Mouse (Mus musculus): ENCODE measurements around the gene 5730596B20Rik. TPM values are rescaled to one million over a fixed set of nuclear protein-coding genes. Genes with fewer than 3 reads are reported as not detected.

Gene 5730596B20Rik
- total RNA-seq, 2 experiments from 2014 or later = not detected

GRCm38 (mm10) chr6:52213119-52213986 is 36.1 kb downstream of the 5730596B20Rik start, which contains the start of the genes Hoxa3 and Gm28308:
TSS of gene Hoxa3 (minus strand) at chr6:52213336.
TSS of gene Gm28308 (minus strand) at chr6:52213339.
- no peak for DNase-seq

- DNase-seq = no peak
Observed at GRCm38 (mm10) chr6:52214271-52214670, 37.0 kb downstream of the 5730596B20Rik start.

DNA sequence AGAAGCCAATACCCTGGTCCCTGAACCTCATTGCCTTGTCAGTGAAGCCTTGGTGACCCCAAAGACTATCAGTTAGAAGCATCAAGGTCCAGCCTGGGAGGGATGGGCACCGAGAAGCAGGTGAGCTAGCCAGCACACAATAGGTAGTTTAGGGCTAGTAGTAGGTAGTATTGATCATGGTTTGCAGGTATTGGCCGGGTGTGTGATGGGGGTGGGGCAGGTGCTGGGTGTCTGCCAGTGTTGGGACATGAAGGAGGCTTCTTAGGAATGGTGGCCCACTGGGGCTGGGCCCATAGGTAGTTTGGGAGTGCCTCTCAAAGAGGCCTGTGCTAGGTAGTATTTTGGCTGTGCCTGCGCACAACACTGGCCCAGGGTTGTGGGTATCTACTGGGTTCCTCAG is 37.8 kb downstream of the 5730596B20Rik start:
- DNase-seq = no peak

DNA sequence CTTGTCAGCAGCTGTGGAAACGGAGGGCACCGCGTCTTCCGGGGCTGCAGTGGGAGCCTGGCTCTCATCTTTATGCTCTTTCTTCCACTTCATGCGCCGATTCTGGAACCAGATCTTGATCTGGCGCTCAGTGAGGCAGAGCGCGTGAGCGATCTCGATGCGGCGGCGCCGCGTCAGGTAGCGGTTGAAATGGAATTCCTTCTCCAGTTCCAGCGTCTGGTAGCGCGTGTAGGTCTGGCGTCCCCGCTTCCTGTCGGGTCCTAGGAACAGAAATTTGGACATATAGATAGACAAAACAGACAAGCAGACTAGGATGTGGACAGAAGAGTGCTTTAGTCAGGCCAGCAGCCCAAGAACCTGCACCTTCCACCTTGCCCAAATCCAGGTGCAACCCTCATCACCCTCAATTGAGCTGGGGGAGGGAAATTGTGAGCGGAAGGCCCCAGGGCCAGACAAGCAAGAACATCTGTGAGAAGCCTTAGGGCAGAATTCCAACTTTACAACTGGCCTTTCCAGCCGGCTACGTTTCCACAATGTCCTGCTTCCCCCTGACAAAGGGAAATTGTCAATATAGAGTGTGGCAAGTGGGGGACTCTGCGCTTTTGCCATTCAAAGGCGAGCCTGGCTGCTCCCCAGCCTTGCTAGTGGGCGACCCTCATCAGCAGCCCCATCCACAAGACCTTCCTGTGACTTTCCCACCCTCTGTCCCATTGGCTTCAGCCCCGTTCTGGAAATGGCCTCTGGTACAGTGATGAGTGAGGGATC is 38.7 kb downstream of the 5730596B20Rik start:
- DNase-seq = no peak

- DNase-seq = no peak
Observed at GRCm38 (mm10) chr6:52216691-52217458, 39.6 kb downstream of the 5730596B20Rik start.

DNA sequence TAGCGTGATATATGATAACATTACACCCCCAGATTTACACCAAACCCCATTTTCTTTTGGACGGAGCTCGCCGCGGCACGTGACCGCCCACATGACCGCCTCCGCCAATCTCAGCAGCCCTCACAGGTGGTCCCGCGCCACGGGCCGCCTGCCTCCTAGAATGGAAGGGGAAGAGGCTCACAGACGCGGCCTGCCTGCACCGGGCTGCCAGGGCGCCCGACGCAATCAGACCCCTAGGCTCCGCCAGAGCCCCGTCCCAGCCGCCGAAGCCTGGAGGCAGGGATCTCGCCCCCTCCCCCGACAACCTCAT is 40.1 kb downstream of the 5730596B20Rik start:
- no peak for DNase-seq

- no peak for DNase-seq
Observed at GRCm38 (mm10) chr6:52217895-52218642, 40.8 kb downstream of the 5730596B20Rik start.

DNA sequence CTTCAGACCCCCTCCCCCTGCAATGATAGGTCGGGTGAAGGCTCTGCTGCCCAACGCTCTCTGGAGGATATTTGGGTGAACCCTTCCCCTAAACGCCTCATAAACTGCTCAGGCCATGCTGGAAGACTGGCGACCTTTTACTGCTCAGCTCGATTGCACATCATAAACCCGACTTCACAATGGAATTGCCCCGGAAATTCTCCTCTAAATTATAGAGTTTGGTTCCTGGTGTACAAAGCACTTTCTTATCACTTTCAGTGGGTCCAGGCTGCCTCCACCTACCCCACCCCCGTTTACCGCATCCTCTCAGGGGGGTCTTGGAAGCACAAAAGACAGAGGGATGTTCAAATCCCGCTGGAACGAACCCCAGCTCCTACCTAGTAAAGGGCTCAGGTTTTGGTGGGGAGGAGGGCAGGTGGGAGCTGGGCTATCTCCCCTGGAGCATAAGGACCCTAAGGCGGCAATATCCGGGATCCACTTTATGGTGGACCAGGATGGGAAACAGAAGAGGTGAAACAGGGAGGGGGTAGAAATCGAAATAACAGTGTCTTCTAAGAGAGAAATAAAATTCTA is 41.4 kb downstream of the 5730596B20Rik start:
- DNase-seq = no peak

DNA sequence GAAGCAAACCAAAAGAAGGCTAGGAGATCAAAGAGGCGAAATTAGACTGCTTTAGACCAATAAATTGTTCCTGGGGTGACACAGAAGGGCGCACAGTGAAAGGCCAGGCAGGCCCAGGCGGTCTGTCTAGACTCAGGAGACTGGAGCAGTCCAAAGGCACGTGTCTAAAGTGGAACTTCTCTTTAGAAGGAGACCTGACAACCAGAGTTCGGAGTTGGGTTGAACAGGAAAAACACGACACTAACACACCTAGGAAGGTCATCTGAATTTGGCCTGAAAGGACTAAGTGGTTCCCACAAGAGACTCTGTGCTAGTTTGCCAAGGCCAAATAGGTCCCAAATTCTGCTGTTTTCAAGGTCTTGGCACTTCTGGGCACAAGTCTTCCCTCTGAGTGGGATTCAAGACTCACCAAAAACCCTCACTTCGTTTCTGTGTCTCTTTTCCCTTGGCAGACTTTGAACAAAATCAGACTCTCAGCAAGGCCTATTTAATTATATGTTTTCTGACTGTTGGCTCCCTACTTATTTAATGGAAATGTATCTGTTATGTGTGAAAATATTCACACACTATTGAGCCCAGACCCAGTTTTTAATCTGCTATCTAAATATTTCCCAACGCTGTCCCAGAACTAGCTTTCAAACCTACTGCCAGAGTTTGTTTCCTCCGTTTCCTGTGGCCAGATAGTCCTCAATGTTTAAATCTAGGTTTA is 42.1 kb downstream of the 5730596B20Rik start:
- no peak for DNase-seq

DNA sequence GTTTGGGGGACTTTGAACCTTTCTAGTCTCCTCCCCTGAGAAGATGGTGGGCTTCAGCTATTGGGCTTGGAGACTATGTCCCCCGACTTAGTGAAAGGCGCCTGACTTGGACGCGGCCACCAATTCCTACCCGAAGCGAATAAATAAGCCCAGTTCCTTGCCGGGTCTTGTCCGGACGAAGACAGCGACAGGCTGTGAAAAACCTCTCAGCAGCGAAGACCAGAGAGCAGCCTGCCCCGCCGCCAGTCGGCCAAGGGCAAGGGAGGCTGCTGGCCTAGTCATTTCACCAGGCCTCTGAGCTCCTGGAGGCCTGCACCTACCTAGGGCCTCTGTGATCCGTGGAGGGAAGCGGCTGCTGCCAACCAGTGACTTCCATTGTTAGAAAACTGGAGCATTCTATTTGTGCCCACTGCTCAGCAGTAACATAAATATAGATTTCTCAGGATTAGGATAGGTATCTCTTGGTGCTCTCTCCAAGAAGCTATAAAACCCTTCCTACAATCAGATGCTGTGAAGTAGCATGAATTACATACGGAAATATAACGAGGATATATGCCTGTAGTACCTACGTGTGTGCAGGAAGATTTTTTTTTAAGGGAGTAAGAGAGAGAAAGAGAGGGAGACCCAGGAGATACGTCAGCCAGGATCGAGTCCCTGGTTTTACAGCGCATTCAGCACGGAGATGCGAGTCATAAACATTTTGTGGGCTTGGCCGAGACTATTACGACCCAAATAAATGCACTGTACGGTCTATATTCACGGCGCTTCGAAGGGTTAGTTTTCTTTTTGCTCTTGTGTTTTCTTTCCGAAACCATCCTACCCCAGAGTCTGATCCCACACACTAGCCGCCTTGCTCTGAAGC is 42.9 kb downstream of the 5730596B20Rik start:
- no peak for DNase-seq

DNA sequence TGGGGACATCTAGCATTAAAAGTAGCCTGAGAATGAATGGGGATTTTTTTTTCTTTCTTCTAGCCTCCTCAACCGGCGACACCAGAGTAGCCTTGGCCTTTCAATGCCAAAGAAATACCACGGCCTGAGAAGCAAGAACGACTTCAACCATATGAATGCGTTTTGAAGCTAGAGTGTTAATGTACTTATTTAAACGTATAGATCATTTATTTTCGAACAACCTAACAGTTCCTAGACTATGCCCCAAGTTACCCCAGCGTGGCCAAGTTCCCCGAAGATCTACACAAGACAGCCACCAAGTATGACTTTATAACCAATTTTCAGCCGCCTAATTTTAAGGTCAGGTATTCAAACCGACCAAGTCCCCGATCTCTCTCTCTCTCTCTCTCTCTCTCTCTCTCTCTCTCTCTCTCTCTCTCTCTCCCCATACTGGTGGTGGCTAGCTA is 43.6 kb downstream of the 5730596B20Rik start:
- no peak for DNase-seq

DNA sequence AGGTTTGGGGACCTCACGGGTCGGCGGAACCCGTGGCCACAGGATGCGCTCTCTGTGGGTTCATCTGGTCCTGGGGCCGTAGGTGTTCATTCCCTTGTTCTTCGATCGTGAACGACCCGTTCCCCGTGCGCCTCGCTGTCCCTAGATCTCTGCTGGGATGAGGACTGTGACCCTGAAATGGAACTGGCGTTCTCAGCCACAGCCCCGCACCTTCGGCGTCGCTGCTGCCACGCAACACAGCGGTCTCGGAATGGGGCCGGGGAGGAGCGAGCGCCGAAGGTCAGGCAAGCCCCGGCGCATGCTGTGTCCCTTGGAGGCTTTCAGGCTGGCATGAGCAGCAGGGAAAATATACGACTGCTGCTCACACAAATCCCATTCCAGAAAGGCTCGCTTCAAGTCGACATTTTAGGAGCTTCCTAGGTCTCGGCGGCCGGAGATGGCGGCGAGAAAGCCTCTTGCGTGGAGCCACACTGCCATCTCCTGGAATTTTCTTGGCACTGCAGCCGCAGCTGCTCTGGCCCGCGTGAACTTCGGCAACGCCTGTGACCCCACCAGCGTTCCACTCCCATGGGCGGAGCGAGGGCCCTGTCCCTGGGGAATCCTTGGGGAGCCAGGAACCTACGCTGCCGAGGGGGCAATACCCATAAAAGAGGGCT is 44.2 kb downstream of the 5730596B20Rik start, which contains the start of gene Hoxa7:
Hoxa7 (minus strand) TSS at position 518 of the 656 bp plus-strand sequence.
- DNase-seq = peak; percentile 77 to 82

GRCm38 (mm10) chr6:52221993-52222685 is 44.8 kb downstream of the 5730596B20Rik start:
- DNase-seq = no peak

DNA sequence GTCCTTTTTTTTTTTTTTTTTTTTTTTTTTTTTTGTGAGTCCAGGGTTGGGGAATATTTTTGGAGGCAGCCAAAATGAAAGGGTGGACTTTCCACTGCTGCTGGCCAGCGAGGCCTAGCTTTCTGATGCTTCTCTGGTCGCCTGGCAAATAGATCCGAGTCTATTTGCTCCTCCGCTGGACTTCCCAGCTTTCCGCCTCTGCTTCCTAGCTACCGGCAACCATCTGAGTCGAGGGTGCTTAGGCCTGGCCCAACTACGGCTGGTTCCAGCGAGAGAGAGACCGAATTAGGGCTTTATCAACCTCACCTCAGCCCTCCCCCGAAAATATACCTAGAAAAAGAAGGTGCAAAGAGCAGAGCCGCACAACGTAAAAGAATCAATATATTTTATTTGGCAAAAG is 45.4 kb downstream of the 5730596B20Rik start:
- no peak for DNase-seq

- DNase-seq = no peak
Observed at GRCm38 (mm10) chr6:52223939-52224760, 46.9 kb downstream of the 5730596B20Rik start.

DNA sequence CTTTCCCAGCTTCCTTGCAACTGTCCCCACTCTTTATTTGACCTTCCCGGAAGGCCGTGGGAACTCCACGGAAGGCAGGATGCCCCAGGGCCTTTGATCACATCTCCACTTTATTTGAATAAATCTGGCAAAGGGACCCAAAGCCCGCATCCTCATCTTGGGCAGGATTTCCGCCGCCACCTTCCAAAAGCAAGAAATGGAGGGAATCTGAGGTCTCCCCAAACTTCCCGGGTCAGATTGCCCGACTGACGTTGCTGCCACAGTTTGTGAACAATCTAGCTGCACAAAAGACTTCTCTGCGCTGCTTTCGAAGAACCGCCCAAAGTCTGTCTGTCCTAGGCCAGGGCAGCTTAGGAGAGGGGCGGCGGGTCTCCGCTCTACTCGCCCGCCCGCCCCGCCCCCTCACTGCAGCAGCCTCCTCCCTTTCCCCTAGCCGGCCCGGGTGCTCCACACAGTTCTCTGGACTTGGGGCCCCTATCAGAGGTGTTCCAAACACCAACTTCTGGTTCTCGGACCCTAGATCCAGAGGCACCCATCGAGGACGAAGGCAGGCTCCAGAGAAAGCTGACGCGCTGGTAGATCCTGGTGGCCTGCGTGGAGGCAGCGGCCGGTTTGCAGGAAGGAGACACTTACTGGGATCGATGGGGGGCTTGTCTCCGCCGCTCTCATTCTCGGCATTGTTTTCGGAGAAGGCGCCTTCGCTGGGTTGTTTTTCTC is 47.8 kb downstream of the 5730596B20Rik start:
- DNase-seq = no peak
